Mouse (Mus musculus): ENCODE measurements around the gene Dpagt1.

- TF ChIP-seq CTCF (IDR thresholded peaks at IDR 0.05; ENCODE audit: control insufficient read depth, insufficient read depth, insufficient read length) = no peak
- no peak for TF ChIP-seq USF1 (IDR thresholded peaks at IDR 0.05; ENCODE audit: low read depth)
Observed at GRCm38 (mm10) chr9:44283183-44283582, 42.6 kb upstream of the Dpagt1 start.
